Mouse (Mus musculus): ENCODE data around the gene Vmn2r107. TPM values are rescaled to one million over a fixed set of nuclear protein-coding genes. Genes with fewer than 3 reads are reported as not detected.

The Vmn2r107 gene
- not detected in 2 replicates for total RNA-seq (2017)

GRCm38 (mm10) chr17:20344942-20345341 is at the start of gene Vmn2r107:
Gene Vmn2r107, plus strand, starts transcription at chr17:20345242.
- ATAC-seq (replicated peaks; ENCODE audit: low read depth, poor library complexity, severe bottlenecking) = no peak

DNA sequence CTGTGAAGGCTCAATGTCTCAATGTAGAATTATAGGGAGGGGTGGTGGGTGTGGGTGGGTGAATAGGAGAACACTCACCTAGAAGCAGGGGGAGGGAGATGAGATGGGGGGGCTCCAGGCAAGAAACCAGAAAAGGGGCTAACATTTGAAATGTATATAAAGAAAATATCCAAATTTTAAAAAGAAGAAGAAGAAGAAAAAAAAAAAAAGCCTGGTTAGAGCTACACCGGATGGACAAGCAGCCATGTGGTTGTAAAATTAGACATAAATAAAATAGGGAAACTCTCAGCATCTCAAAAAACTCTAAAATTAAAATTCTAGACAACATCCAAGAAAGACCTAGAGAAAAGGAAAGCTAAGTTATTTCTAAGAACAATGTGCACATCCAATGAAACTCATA is 39.3 kb upstream of the Vmn2r107 start:
- no peak for ATAC-seq (replicated peaks; ENCODE audit: low read depth, poor library complexity, severe bottlenecking)

GRCm38 (mm10) chr17:20399105-20399504 is 54.1 kb downstream of the Vmn2r107 start:
- ATAC-seq (replicated peaks; ENCODE audit: low read depth, poor library complexity, severe bottlenecking) = no peak

DNA sequence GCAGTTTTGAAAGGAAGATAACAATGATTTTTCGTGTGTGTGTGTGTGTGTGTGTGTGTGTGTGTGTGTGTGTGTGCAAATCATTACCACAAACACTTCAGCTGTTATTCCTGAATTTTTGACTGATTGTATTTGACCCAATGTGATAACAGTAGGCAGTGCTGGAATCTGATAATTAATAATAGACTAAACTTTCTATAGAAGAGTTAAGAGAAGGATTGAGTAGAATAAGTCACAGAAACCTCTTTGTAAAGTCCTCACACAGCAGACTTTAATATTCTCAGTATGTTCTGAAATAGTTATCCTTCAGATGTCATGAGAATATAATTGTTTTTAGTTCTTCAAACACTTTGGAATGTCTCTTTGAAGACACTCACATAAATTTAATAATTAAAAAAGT is 68.8 kb downstream of the Vmn2r107 start, which contains the start of gene Vmn1r224:
TSS of gene Vmn1r224 (plus strand) at position 301 of the 400 bp plus-strand sequence.
- ATAC-seq (replicated peaks; ENCODE audit: low read depth, poor library complexity, severe bottlenecking) = no peak

Other genes with a start within 250 kb of the Vmn2r107 start
- gene Fpr-rs7, start 231.0 kb upstream of the Vmn2r107 start, total RNA-seq (2017) = not detected in 2 replicates
- not detected in 2 replicates for gene Fpr-rs6, start 162.1 kb upstream of the Vmn2r107 start, total RNA-seq (2017)
- gene Vmn2r105, start 110.2 kb upstream of the Vmn2r107 start, total RNA-seq (2017) = not detected in 2 replicates
- gene Vmn2r106, start 59.7 kb upstream of the Vmn2r107 start, total RNA-seq (2017) = not detected in 2 replicates
- not detected in 2 replicates for gene Vmn1r224, start 68.9 kb downstream of the Vmn2r107 start, total RNA-seq (2017)
- gene Vmn2r108, start 136.1 kb downstream of the Vmn2r107 start, total RNA-seq (2017) = not detected in 2 replicates
- not detected in 2 replicates for gene Vmn1r225, start 152.9 kb downstream of the Vmn2r107 start, total RNA-seq (2017)
- not detected in 2 replicates for gene Vmn2r109, start 219.5 kb downstream of the Vmn2r107 start, total RNA-seq (2017)